Mouse (Mus musculus) forebrain, embryonic 10.5 days (tissue): ENCODE data around the gene Rgl1. TPM values are rescaled to one million over a fixed set of nuclear protein-coding genes. Genes with fewer than 3 reads are reported as not detected.

ENCODE experiments used
- DNase-seq: peaks from one replicate; pipeline ENCODE4 v3.0.0-alpha.2; 2017; ENCODE audit warnings: low spot score; ENCODE audit errors: extremely low spot score
- H3K27ac ChIP-seq: fragments of 300-500 bp; sonication (generic); 2 replicates; pipeline ENCODE4 v1.5.1; 2016; ENCODE audit warnings: mild to moderate bottlenecking
- H3K27me3 ChIP-seq: fragments of 300-500 bp; sonication (generic); 2 replicates; pipeline ENCODE4 v1.6.1; 2016; ENCODE audit warnings: mild to moderate bottlenecking; ENCODE audit not compliant: poor library complexity, severe bottlenecking
- H3K36me3 ChIP-seq: fragments of 300-500 bp; sonication (generic); replicated peaks from 2 replicates; pipeline ENCODE4 v1.6.1; 2016; ENCODE audit warnings: mild to moderate bottlenecking, moderate library complexity
- H3K4me1 ChIP-seq: fragments of 300-500 bp; sonication (generic); 2 replicates; pipeline ENCODE4 v1.6.1; 2016
- H3K4me3 ChIP-seq: fragments of 300-500 bp; sonication (generic); 2 replicates; pipeline ENCODE4 v1.5.1; 2016; ENCODE audit warnings: mild to moderate bottlenecking, moderate library complexity
- H3K9me3 ChIP-seq: fragments of 300-500 bp; sonication (generic); 2 replicates; pipeline ENCODE4 v1.6.1; 2016; ENCODE audit warnings: mild to moderate bottlenecking, moderate library complexity
- WGBS: fragments of 180-500 bp; shearing (Covaris S2); methylation state at CpG from one replicate; pipeline ENCODE4 v1.1.7; 2016; 5-methylcytosine and 5-hydroxymethylcytosine counted together
- polyA plus RNA-seq: library from polyadenylated mRNA; unstranded; fragments of >200 nt; fragmentation: Nextera tagmentation; extraction: Ambion mirVana; gene quantifications from 2 replicates; pipeline ENCODE4 v1.2.1, GENCODE M21; 2016

Rgl1 gene
- polyA plus RNA-seq, 1 experiment from 2014 or later: 29.1 TPM

GRCm38 (mm10) chr1:152612535-152613157 is 153.5 kb downstream of the Rgl1 start:
- no peaks in the 10 kb centered on the region for H3K9me3 ChIP-seq
- WGBS: 82% methylated on average over 12 of the region's 12 CpGs
- peaks cover 49% of the 10 kb centered on the region for H3K36me3 ChIP-seq
- no peak for DNase-seq
- H3K4me1 ChIP-seq: peaks cover 35% of the 10 kb centered on the region
- H3K27ac ChIP-seq: 0 out of 2 replicates have a peak overlapping the region, but pooled peaks have one; percentile 48
- no peak overlapping the region for H3K4me3 ChIP-seq
- H3K27me3 ChIP-seq: no peaks in the 10 kb centered on the region

GRCm38 (mm10) chr1:152609547-152609946 is 156.6 kb downstream of the Rgl1 start:
- H3K9me3 ChIP-seq: no peaks in the 10 kb centered on the region

GRCm38 (mm10) chr1:152609006-152609405 is 157.1 kb downstream of the Rgl1 start:
- Histone ChIP-seq H3K27me3 (no peaks in the 10 kb centered on the region), H3K4me3 (no peak overlapping the region), H3K9me3 (no peaks in the 10 kb centered on the region), H3K36me3 (peaks cover 41% of the 10 kb centered on the region), H3K4me1 (peaks cover 22% of the 10 kb centered on the region), H3K27ac (no peak overlapping the region)
- DNase-seq: no peak
- 94% methylated on average over 7 of the region's 7 CpGs for WGBS

More at GRCm38 (mm10) chr1:152609547-152609946, 156.6 kb downstream of the Rgl1 start:
- Histone ChIP-seq H3K36me3 (peaks cover 43% of the 10 kb centered on the region), H3K4me3 (no peak overlapping the region), H3K4me1 (peaks cover 20% of the 10 kb centered on the region), H3K27me3 (no peaks in the 10 kb centered on the region), H3K27ac (no peak overlapping the region)
- WGBS: 84% methylated on average over 10 of the region's 10 CpGs
- no peak for DNase-seq

GRCm38 (mm10) chr1:152607765-152608164 is 158.4 kb downstream of the Rgl1 start:
- Histone ChIP-seq H3K4me3 (no peak overlapping the region), H3K27ac (no peak overlapping the region), H3K4me1 (peaks cover 27% of the 10 kb centered on the region), H3K9me3 (0 out of 2 replicates have a peak, but pooled peaks cover 3% of the 10 kb centered on the region), H3K27me3 (no peaks in the 10 kb centered on the region), H3K36me3 (peaks cover 41% of the 10 kb centered on the region)
- no peak for DNase-seq
- WGBS: 89% methylated on average over 14 of the region's 14 CpGs

- WGBS: 91% methylated on average over 11 of the region's 11 CpGs
- no peaks in the 10 kb centered on the region for H3K27me3 ChIP-seq
- no peak overlapping the region for H3K4me3 ChIP-seq
- peaks cover 16% of the 10 kb centered on the region for H3K4me1 ChIP-seq
- H3K9me3 ChIP-seq: 0 out of 2 replicates have a peak, but pooled peaks cover 3% of the 10 kb centered on the region
- no peak overlapping the region for H3K27ac ChIP-seq
- peaks cover 35% of the 10 kb centered on the region for H3K36me3 ChIP-seq
- no peak for DNase-seq
These were observed 159.4 kb downstream of the Rgl1 start for GRCm38 (mm10) chr1:152606727-152607126.

- Histone ChIP-seq H3K4me3 (no peak overlapping the region), H3K9me3 (0 out of 2 replicates have a peak, but pooled peaks cover 3% of the 10 kb centered on the region), H3K4me1 (peaks cover 15% of the 10 kb centered on the region), H3K27ac (no peak overlapping the region), H3K36me3 (peaks cover 35% of the 10 kb centered on the region), H3K27me3 (no peaks in the 10 kb centered on the region)
- no peak for DNase-seq
- WGBS: 92% methylated on average over 5 of the region's 5 CpGs
These were observed 160.1 kb downstream of the Rgl1 start for GRCm38 (mm10) chr1:152605895-152606625.

GRCm38 (mm10) chr1:152604147-152604546 is 162.0 kb downstream of the Rgl1 start:
- no peak for DNase-seq
- Histone ChIP-seq H3K9me3 (0 out of 2 replicates have a peak, but pooled peaks cover 3% of the 10 kb centered on the region), H3K27ac (no peak overlapping the region), H3K4me3 (no peak overlapping the region), H3K27me3 (no peaks in the 10 kb centered on the region), H3K4me1 (peaks cover 8% of the 10 kb centered on the region), H3K36me3 (peaks cover 32% of the 10 kb centered on the region)
- WGBS: 85% methylated on average over 6 of the region's 6 CpGs

- Histone ChIP-seq H3K9me3 (0 out of 2 replicates have a peak, but pooled peaks cover 3% of the 10 kb centered on the region), H3K27ac (no peak overlapping the region), H3K4me1 (peaks cover 8% of the 10 kb centered on the region), H3K36me3 (peaks cover 32% of the 10 kb centered on the region), H3K4me3 (no peak overlapping the region), H3K27me3 (no peaks in the 10 kb centered on the region)
- DNase-seq: no peak
- 74% methylated on average over 9 of the region's 9 CpGs for WGBS
These were observed 162.5 kb downstream of the Rgl1 start for GRCm38 (mm10) chr1:152603628-152604027.

- WGBS: 94% methylated on average over 2 of the region's 2 CpGs
- no peaks in the 10 kb centered on the region for H3K27me3 ChIP-seq
- no peak overlapping the region for H3K27ac ChIP-seq
- 0 out of 2 replicates have a peak, but pooled peaks cover 3% of the 10 kb centered on the region for H3K9me3 ChIP-seq
- H3K4me1 ChIP-seq: peaks cover 10% of the 10 kb centered on the region
- no peak overlapping the region for H3K4me3 ChIP-seq
- H3K36me3 ChIP-seq: peaks cover 21% of the 10 kb centered on the region
- no peak for DNase-seq
These were observed 165.7 kb downstream of the Rgl1 start for GRCm38 (mm10) chr1:152600494-152600893.

- no peaks in the 10 kb centered on the region for H3K27me3 ChIP-seq
- WGBS: 87% methylated on average over 8 of the region's 8 CpGs
- DNase-seq: no peak
- no peak overlapping the region for H3K4me3 ChIP-seq
- no peak overlapping the region for H3K27ac ChIP-seq
- H3K9me3 ChIP-seq: 0 out of 2 replicates have a peak, but pooled peaks cover 3% of the 10 kb centered on the region
- peaks cover 16% of the 10 kb centered on the region for H3K36me3 ChIP-seq
- peaks cover 10% of the 10 kb centered on the region for H3K4me1 ChIP-seq
These were observed 166.8 kb downstream of the Rgl1 start for GRCm38 (mm10) chr1:152599347-152599746.

- WGBS: 75% methylated on average over 5 of the region's 5 CpGs
- peaks cover 6% of the 10 kb centered on the region for H3K36me3 ChIP-seq
- no peak for DNase-seq
- no peaks in the 10 kb centered on the region for H3K9me3 ChIP-seq
- no peak overlapping the region for H3K4me3 ChIP-seq
- no peaks in the 10 kb centered on the region for H3K27me3 ChIP-seq
- no peak overlapping the region for H3K27ac ChIP-seq
- H3K4me1 ChIP-seq: peaks cover 28% of the 10 kb centered on the region
These were observed 171.5 kb downstream of the Rgl1 start for GRCm38 (mm10) chr1:152594690-152595089.

- 95% methylated on average over 9 of the region's 9 CpGs for WGBS
- no peaks in the 10 kb centered on the region for H3K27me3 ChIP-seq
These were observed 172.2 kb downstream of the Rgl1 start for GRCm38 (mm10) chr1:152593831-152594549.

More at GRCm38 (mm10) chr1:152593831-152594549, 172.2 kb downstream of the Rgl1 start:
- H3K36me3 ChIP-seq: peaks cover 6% of the 10 kb centered on the region
- H3K4me1 ChIP-seq: peaks cover 35% of the 10 kb centered on the region
- no peak overlapping the region for H3K4me3 ChIP-seq
- no peaks in the 10 kb centered on the region for H3K9me3 ChIP-seq
- no peak for DNase-seq
- H3K27ac ChIP-seq: no peak overlapping the region
